Mouse (Mus musculus) embryonic fibroblast, embryonic 13.5 days (primary cell): ENCODE measurements around the gene Klhdc10. TPM values are rescaled to one million over a fixed set of nuclear protein-coding genes. Genes with fewer than 3 reads are reported as not detected.

Experiments
- H3K27ac ChIP-seq: 2 replicates; pipeline ENCODE4 v1.5.1; 2012; ENCODE audit warnings: low read length, control low read depth, inconsistent platforms; ENCODE audit not compliant: insufficient read depth
- H3K4me1 ChIP-seq: 2 replicates; pipeline ENCODE4 v1.6.1; 2011; ENCODE audit warnings: low read length; ENCODE audit not compliant: control insufficient read depth, insufficient read depth
- H3K4me3 ChIP-seq: 2 replicates; pipeline ENCODE4 v1.5.1; 2011; ENCODE audit warnings: mild to moderate bottlenecking, control low read depth, low read length; ENCODE audit not compliant: insufficient read depth
- CTCF ChIP-seq: IDR thresholded peaks from 2 replicates; pipeline ENCODE4 v1.5.1; 2011; ENCODE audit warnings: mild to moderate bottlenecking, control low read depth, low read length, moderate library complexity, borderline replicate concordance; ENCODE audit not compliant: insufficient read depth
- POLR2A ChIP-seq: IDR thresholded peaks from 2 replicates; pipeline ENCODE4 v1.6.1; 2011; ENCODE audit warnings: low read depth, mild to moderate bottlenecking, control low read depth, low read length, moderate library complexity
- polyA plus RNA-seq: library from polyadenylated mRNA; stranded (reverse); fragments of >200 nt; gene quantifications from 2 replicates; pipeline ENCODE4 v1.2.4, GENCODE M21; 2011; ENCODE audit warnings: low read depth; ENCODE audit not compliant: missing spikeins, insufficient read length

Klhdc10 gene
- polyA plus RNA-seq, 1 experiment, result 54.6 TPM

DNA sequence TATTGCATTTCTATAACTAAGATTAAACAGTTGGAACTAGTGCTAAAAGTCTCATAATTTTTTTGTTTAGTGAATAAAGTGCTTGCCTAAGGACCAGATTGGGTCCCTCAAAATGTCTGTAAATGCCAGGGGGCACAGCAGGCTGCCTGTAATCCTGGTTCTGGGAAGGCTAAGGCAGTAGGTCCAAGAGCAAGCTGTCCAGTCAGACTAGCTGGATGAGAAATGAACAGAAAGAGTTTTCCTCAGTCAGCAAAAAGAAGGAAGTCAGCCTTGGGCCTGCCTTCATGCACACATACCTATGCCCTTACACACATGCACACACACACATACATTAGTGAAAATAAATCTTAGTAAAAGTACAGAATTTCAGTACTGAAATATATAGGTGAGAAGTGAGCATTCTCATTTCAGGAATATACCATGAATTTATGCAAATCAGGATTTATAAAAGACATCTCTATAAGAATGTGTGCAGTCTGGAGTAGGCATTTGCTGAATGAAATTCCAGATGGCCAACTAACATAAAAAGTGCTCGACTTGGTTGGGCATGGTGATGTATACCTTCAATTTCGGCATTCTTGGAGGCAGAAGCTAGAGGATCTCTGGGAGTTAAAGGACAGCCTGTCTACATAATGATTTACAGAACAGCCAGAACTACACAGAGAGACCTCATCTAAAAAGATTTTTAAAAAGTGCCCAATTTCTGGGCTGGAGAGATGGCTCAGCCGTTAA is 31.0 kb downstream of the Klhdc10 start:
- peaks cover 7% of the 10 kb centered on the region; the same call in 1 of the 2 replicates for H3K4me1 ChIP-seq
- H3K27ac ChIP-seq, result peak overlapping the region; percentile 96
- H3K4me3 ChIP-seq, result no peak overlapping the region
- no peak for TF ChIP-seq CTCF
- no peak for TF ChIP-seq POLR2A

DNA sequence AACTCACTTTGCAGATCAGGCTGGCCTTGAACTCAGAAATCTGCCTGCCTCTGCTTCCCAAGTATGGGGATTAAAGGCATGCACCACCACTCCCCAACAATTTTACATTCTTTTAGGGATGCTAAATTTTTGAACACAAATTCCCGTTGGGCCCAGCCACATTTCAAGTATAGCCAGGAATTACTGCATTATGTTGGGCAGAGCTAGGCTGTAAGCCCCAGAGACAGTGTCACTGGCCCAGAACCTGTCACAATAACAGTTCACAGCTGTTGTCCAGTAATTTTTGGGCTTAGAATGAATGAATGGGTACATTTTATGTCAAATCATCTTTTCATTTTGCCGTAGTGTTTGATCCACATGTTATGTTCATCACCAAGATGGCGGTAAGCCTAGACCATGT is 34.8 kb downstream of the Klhdc10 start:
- H3K4me3 ChIP-seq, result no peak overlapping the region
- H3K27ac ChIP-seq, result no peak overlapping the region
- H3K4me1 ChIP-seq, result peaks cover 7% of the 10 kb centered on the region; the same call in 1 of the 2 replicates
- no peak for TF ChIP-seq CTCF
- no peak for TF ChIP-seq POLR2A

DNA sequence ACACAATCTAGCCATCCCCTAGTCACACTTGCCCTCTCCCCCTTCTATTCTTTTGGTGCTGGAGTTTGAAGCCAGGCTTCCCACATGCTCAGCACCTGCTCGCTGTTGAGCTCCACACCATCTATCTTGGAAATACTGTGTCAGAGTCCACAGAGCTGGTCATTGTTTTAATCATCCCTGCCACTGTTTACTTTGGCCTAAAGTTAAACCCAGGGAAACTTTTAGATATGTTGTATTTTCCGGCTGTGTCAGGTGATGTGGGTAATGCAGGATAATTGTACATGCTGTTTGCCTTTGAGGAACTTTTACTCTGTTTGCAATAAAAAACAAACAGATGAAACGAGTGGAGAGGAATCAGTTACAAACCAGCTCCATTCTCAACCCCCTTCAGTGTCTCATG is 35.4 kb downstream of the Klhdc10 start:
- Histone ChIP-seq H3K4me1 (peaks cover 7% of the 10 kb centered on the region; the same call in 1 of the 2 replicates), H3K4me3 (no peak overlapping the region), H3K27ac (no peak overlapping the region)
- TF ChIP-seq POLR2A (no peak), CTCF (no peak)

DNA sequence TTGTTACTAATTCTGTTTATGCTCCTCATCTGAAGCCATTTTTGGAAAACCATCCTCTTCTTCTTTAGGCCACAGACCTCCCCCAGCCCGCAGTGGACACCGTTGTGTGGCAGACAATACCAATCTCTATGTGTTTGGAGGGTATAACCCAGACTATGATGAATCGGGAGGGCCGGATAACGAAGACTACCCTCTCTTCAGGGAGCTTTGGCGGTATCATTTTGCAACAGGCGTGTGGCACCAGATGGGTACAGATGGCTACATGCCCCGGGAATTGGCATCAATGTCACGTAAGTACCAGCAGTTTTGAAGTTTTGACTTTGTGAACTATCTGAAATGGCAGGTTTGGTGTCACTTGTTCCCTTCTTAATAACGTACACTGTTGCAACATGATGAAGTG is 37.9 kb downstream of the Klhdc10 start:
- TF ChIP-seq POLR2A (no peak), CTCF (no peak)
- Histone ChIP-seq H3K27ac (no peak overlapping the region), H3K4me1 (no peaks in the 10 kb centered on the region), H3K4me3 (no peak overlapping the region)

DNA sequence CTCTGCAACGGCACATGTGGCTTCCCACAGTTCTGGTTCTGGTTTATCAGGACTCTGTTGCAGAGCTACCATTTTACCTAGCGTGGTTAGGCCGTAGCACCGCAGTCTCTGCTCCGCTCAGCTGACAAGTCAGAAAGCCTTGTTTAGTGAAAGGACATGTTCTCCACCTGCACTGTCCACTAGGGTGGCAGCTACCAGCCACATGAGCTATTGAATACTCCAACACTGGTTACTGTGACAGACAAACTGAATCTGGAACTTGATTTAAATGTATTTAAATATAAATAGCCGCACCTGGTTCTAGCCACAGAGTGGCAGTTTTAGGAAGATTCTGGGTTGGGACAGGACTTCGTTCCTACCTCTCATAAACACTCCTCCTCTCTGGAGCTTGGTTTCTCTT is 55.3 kb downstream of the Klhdc10 start:
- no peak overlapping the region for H3K27ac ChIP-seq
- no peaks in the 10 kb centered on the region for H3K4me1 ChIP-seq
- TF ChIP-seq POLR2A (no peak), CTCF (no peak)
- no peak overlapping the region for H3K4me3 ChIP-seq

DNA sequence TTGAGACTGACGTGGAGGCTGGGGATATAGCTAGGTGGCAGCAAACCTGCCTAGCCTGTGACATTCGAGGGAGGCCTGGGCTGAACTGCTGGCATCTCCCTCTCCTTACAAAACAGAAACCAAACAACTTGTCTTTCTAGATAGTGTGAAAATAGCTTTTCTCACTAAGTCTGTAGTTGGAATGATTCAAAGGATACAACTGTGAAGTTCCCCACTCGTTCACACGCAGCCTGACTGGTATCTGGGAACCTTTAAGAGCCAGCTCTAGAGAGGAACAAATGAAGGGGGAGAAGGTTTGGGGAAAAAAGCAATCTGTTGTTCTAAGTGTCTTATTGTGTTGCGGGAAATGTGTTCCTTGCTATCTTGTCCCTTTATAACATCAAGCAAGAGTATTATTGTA is 57.0 kb downstream of the Klhdc10 start:
- Histone ChIP-seq H3K27ac (no peak overlapping the region), H3K4me3 (no peak overlapping the region), H3K4me1 (peaks cover 2% of the 10 kb centered on the region; the same call in 1 of the 2 replicates)
- TF ChIP-seq POLR2A, result no peak
- no peak for TF ChIP-seq CTCF

DNA sequence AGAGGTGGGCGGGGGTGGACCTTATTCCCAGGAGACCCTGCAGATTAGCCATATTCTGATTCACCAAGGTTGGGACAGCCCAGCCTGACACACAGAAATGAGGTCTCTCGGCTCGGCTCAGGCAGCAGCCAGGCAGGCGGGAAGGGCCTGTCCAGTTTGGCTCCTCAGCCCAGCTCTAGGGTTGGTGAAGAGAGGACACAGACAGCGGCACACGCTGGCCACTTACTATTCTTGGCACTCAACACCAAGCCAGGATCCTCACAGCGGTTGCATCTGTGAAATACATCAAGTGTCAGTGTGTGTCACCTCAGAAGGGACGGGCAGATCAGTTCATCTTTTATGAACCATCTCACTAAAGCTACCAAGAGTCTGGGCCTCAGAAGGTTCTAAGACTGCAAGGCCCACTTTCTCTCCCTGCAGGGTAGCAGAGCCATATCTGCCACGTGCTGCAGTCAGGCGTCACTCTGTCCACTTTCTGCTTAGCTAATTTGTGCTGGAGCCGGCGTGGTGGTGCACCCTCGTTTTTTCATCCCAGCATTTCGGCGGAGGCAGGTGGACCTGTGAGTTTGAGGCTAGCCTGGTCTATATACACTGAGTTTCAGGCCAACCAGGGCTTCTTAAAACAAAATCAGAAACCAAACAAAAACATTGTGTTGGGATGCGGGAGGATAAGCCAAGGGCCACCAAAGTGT is 57.5 kb downstream of the Klhdc10 start:
- Histone ChIP-seq H3K4me1 (peaks cover 2% of the 10 kb centered on the region; the same call in 1 of the 2 replicates), H3K4me3 (0 out of 2 replicates have a peak overlapping the region, but pooled peaks have one; percentile 40), H3K27ac (no peak overlapping the region)
- TF ChIP-seq POLR2A (no peak), CTCF (no peak)

DNA sequence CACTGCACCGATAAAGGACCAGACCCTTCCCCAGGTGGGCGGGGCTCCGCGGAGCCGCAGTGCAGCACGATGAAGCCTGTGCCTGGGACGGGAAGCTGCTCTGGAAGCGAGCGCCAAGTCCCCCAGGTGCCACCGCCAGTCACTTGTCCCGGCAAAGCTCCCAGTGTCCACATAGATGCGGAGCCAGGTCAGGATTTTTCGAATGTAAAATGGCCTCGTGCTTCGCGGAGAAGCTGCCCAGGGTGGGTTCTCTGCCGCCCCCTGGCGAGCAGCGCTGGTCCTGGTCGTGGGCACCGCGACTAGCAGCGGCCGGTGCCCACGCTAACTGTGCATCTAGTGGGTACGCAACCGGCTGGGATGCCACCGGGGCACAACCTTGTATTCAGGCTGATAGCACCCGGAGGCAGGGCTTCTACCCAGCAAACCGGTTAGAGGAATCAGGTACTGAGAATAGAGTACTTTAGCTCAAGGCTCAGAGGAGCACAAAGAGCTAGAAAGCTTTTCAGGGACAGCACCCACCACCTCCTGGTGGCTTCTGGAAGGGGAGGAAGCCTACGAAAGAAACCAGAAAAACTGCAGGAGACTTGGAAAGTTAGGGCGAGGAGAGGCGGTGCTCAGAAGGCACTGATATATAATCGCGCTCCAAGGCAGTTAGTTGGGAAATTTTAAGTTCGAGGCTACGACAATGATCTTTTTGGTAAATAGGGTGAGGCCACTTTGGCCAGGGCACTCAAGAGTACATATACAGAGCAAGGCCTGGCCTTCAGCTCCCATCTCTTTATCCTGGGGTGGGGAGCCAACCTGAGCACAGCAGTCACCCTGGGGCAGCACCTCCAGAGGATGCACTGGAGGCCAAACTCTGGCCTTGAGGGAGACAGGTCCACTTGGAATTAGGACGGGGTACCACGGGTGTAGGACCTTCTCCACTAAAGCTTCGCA is 58.4 kb downstream of the Klhdc10 start:
- H3K27ac ChIP-seq, result no peak overlapping the region
- peak overlapping the region; percentile 40; the same call in 1 of the 2 replicates for H3K4me3 ChIP-seq
- 0 out of 2 replicates have a peak, but pooled peaks have one; percentile 20 for TF ChIP-seq POLR2A
- TF ChIP-seq CTCF, result peak; percentile 68
- H3K4me1 ChIP-seq, result peaks cover 2% of the 10 kb centered on the region; the same call in 1 of the 2 replicates

DNA sequence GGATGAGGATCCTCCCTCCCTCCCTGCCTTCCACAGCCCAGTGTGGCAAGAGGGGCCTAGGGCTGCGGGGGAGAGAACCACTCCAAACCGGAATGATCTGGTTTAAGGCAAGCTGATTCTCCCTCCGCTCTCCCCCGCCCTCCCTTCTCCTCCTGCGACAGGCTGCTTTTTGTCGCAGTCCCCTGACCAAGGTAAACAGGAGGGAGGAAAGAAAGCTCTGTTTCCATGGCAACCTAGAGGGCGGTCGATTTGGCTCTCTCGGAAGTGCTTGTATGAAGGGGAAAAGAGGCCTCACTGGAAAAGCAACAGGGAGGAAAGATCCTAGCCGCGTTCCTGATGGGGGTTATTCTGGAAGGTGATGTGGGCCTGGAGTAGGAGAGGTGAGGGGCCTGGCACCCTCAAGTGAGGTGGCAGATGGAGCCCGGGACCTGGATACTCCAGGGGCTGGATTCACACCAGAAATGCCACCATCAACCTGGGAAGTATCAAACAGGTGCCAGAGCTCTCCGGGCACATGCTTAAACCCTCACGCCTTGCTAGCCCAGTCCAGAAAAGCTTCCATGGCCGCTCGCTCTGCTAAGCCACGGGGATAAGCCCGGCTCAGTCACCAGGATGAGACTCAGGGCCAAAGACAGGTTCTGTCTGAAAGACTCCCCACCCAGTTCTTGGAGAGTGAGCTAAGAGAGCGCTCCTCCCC is 59.2 kb downstream of the Klhdc10 start:
- H3K4me3 ChIP-seq, result no peak overlapping the region
- H3K4me1 ChIP-seq, result peaks cover 2% of the 10 kb centered on the region; the same call in 1 of the 2 replicates
- TF ChIP-seq CTCF, result no peak
- TF ChIP-seq POLR2A, result no peak
- no peak overlapping the region for H3K27ac ChIP-seq
